Mouse (Mus musculus) neural tube, embryonic 14.5 days (tissue): Measurements from ENCODE around the gene Ccdc85c. TPM values are rescaled to one million over a fixed set of nuclear protein-coding genes. Genes with fewer than 3 reads are reported as not detected.
A peak's percentile ranks its signal among the peaks of the same experiment; 100 is the strongest.

Experiments used
- ATAC-seq: fragments of 200-750 bp; cut with Nextera tagmentation; 2 replicates; pipeline ENCODE4 v1.8.0; 2017; ENCODE audit warnings: low read depth, mild to moderate bottlenecking, moderate TSS enrichment, moderate library complexity
- H3K27ac ChIP-seq: fragments of 300-500 bp; sonication (generic); 2 replicates; pipeline ENCODE4 v1.5.1; 2014; ENCODE audit warnings: low read depth, mild to moderate bottlenecking, control low read depth, low read length, moderate library complexity, mixed read lengths
- H3K27me3 ChIP-seq: fragments of 300-500 bp; sonication (generic); 2 replicates; pipeline ENCODE4 v1.6.1; 2014; ENCODE audit warnings: low read length; ENCODE audit not compliant: control insufficient read depth, insufficient read depth
- H3K36me3 ChIP-seq: fragments of 300-500 bp; sonication (generic); 2 replicates; pipeline ENCODE4 v1.6.1; 2014; ENCODE audit warnings: low read length, mixed read lengths; ENCODE audit not compliant: control insufficient read depth, insufficient read depth
- H3K4me1 ChIP-seq: fragments of 300-500 bp; sonication (generic); 2 replicates; pipeline ENCODE4 v1.6.1; 2014; ENCODE audit warnings: low read length; ENCODE audit not compliant: control insufficient read depth, insufficient read depth
- H3K4me2 ChIP-seq: fragments of 300-500 bp; sonication (generic); 2 replicates; pipeline ENCODE4 v1.6.1; 2014; ENCODE audit warnings: mild to moderate bottlenecking, low read depth, low read length, control low read depth
- H3K4me3 ChIP-seq: fragments of 300-500 bp; sonication (generic); 2 replicates; pipeline ENCODE4 v1.5.1; 2014; ENCODE audit warnings: low read depth, low read length, control low read depth, mixed read lengths
- H3K9ac ChIP-seq: fragments of 300-500 bp; sonication (generic); replicated peaks from 2 replicates; pipeline ENCODE4 v1.6.1; 2014; ENCODE audit warnings: low read depth, mild to moderate bottlenecking, control low read depth, low read length, mixed read lengths
- H3K9me3 ChIP-seq: fragments of 300-500 bp; sonication (generic); 2 replicates; pipeline ENCODE4 v1.6.1; 2016; ENCODE audit warnings: low read length; ENCODE audit not compliant: control insufficient read depth
- WGBS: fragments of 180-500 bp; shearing (Covaris S2); extraction: QIAGEN DNeasy Blood & Tissue Kit; methylation state at CpG from one replicate; pipeline ENCODE4 v1.1.7; 2014; 5-methylcytosine and 5-hydroxymethylcytosine counted together
- polyA plus RNA-seq: library from polyadenylated mRNA; unstranded; fragments of >200 nt; fragmentation: Nextera tagmentation; extraction: Ambion mirVana; gene quantifications from 2 replicates; pipeline ENCODE4 v1.2.1, GENCODE M21; 2014

Gene Ccdc85c
- polyA plus RNA-seq, 1 experiment from 2014 or later: 17.3 TPM

GRCm38 (mm10) chr12:108240953-108241588 is 34.2 kb downstream of the Ccdc85c start:
- no peak overlapping the region for H3K4me3 ChIP-seq
- H3K27me3 ChIP-seq: no peaks in the 10 kb centered on the region
- H3K4me2 ChIP-seq: peak overlapping the region; percentile 34
- WGBS: 3% methylated on average over 21 of the region's 21 CpGs
- ATAC-seq: peak; percentile 74
- no peaks in the 10 kb centered on the region for H3K36me3 ChIP-seq
- peaks cover 78% of the 10 kb centered on the region for H3K4me1 ChIP-seq
- peak overlapping the region; percentile 86 for H3K27ac ChIP-seq
- no peaks in the 10 kb centered on the region for H3K9me3 ChIP-seq
- H3K9ac ChIP-seq: peak overlapping the region; percentile 37

DNA sequence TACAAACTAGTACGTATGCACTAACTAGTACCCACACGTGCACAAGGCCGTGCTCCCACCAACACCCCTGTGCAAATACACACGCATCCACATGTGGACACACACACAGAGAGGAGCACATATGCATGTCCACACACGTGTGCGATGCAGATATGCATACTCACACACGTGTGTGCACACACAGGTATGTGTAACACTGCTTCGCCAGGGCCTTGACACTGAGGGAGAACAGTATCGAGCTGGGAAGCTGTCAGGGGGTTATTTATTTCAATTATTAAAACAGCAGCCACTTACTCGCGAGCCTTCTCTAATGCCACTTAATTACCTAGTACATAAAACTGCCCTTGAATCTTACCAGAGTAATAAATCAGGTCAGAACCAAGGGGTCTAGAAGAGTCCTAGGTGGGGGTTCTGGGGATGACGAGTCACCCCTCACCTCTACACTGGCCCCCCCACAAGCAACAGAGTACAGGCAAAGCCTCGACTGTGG is 34.8 kb downstream of the Ccdc85c start:
- peak; percentile 36 for ATAC-seq
- Histone ChIP-seq H3K27ac (peak overlapping the region; percentile 86), H3K4me2 (peak overlapping the region; percentile 34), H3K4me3 (no peak overlapping the region), H3K27me3 (no peaks in the 10 kb centered on the region), H3K4me1 (peaks cover 78% of the 10 kb centered on the region), H3K9ac (no peak overlapping the region; the same call in 1 of the 2 replicates), H3K9me3 (no peaks in the 10 kb centered on the region), H3K36me3 (no peaks in the 10 kb centered on the region)
- 39% methylated on average over 13 of the region's 13 CpGs for WGBS

GRCm38 (mm10) chr12:108239441-108239840 is 35.8 kb downstream of the Ccdc85c start:
- 31% methylated on average over 5 of the region's 5 CpGs for WGBS
- Histone ChIP-seq H3K4me2 (no peak overlapping the region), H3K9ac (no peak overlapping the region), H3K4me1 (peaks cover 68% of the 10 kb centered on the region), H3K9me3 (no peaks in the 10 kb centered on the region), H3K36me3 (no peaks in the 10 kb centered on the region), H3K27ac (peak overlapping the region; percentile 28; the same call in 1 of the 2 replicates), H3K27me3 (no peaks in the 10 kb centered on the region), H3K4me3 (no peak overlapping the region)
- ATAC-seq: no peak

GRCm38 (mm10) chr12:108238395-108239035 is 36.7 kb downstream of the Ccdc85c start:
- WGBS: 72% methylated on average over 17 of the region's 17 CpGs
- peaks cover 59% of the 10 kb centered on the region for H3K4me1 ChIP-seq
- H3K4me3 ChIP-seq: no peak overlapping the region
- no peaks in the 10 kb centered on the region for H3K9me3 ChIP-seq
- no peak overlapping the region for H3K4me2 ChIP-seq
- H3K27me3 ChIP-seq: no peaks in the 10 kb centered on the region
- no peak overlapping the region for H3K9ac ChIP-seq
- no peaks in the 10 kb centered on the region for H3K36me3 ChIP-seq
- H3K27ac ChIP-seq: no peak overlapping the region
- no peak for ATAC-seq

DNA sequence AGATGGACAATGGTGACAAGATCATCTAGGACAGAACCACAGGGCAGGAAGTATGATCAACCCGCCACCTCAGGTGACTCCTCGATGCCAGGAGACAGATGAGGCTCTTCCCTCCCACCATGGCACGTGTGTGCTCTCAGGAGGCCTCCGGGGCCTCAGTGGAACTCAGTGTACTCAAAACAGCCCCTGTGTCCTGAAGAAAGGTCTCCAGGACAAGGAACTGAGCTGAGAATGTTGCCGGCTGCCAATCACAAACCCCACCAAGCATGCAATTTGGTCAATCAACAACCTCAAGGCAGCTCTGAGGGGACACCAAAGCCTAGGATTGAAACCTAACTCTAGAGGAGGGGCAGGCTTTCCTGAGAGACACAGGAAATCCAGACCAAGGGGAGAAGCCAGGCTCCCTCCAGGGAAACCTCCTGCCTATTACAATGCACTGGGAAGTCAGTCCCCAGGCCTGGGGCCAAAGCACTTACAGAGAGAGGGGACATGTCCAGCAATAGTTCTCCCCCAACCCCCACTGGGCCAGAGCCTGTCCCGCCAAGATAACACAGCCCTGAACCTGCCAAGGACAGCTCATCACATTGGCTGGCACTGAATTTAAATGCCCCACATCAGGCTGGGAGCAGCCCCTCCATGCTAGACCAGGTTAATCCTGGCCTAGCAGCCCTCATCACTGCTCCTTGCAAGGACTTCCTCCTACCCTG is 37.8 kb downstream of the Ccdc85c start:
- H3K27me3 ChIP-seq: no peaks in the 10 kb centered on the region
- no peak overlapping the region for H3K4me2 ChIP-seq
- H3K36me3 ChIP-seq: no peaks in the 10 kb centered on the region
- 79% methylated on average over 6 of the region's 6 CpGs for WGBS
- no peak overlapping the region for H3K27ac ChIP-seq
- H3K4me3 ChIP-seq: no peak overlapping the region
- H3K4me1 ChIP-seq: peaks cover 52% of the 10 kb centered on the region
- no peak for ATAC-seq
- no peaks in the 10 kb centered on the region for H3K9me3 ChIP-seq
- H3K9ac ChIP-seq: no peak overlapping the region

DNA sequence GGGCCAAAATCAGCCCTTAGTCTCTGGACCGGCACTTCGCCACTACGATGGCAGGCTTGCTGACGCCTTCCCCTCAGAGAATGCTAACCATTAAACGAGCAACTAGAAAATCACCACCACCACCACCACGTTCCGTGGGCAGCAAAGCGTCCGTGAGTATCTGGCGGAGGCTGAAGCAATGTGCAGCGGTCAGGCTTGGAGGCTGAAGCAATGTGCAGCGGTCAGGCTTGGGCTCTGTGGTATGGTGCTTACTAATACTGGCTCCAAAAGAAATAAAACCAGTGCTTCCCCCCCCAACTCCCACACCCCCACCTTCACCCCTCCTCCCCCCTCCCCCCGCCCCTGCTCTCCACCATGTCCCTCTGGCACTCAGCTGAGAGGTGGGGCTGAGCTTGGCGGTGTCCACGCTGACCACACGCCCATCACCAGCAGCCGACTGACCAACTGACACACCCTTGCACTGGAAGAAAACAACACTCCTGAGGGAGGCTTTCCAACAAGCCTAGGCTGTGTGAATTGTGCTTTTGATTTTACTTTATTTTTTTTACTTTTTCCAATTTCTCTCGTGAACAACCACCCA is 39.2 kb downstream of the Ccdc85c start:
- no peak overlapping the region for H3K27ac ChIP-seq
- H3K4me2 ChIP-seq: no peak overlapping the region
- H3K9ac ChIP-seq: no peak overlapping the region
- H3K9me3 ChIP-seq: no peaks in the 10 kb centered on the region
- ATAC-seq: no peak
- 60% methylated on average over 17 of the region's 18 CpGs for WGBS
- H3K4me1 ChIP-seq: peaks cover 43% of the 10 kb centered on the region
- no peak overlapping the region for H3K4me3 ChIP-seq
- no peaks in the 10 kb centered on the region for H3K36me3 ChIP-seq
- H3K27me3 ChIP-seq: no peaks in the 10 kb centered on the region

- Histone ChIP-seq H3K4me3 (no peak overlapping the region), H3K27ac (no peak overlapping the region), H3K9ac (no peak overlapping the region), H3K4me2 (no peak overlapping the region), H3K27me3 (no peaks in the 10 kb centered on the region), H3K36me3 (no peaks in the 10 kb centered on the region), H3K9me3 (no peaks in the 10 kb centered on the region), H3K4me1 (peaks cover 33% of the 10 kb centered on the region)
- no peak for ATAC-seq
- 75% methylated on average over 14 of the region's 14 CpGs for WGBS
Measured at GRCm38 (mm10) chr12:108234832-108235602, 40.2 kb downstream of the Ccdc85c start.

DNA sequence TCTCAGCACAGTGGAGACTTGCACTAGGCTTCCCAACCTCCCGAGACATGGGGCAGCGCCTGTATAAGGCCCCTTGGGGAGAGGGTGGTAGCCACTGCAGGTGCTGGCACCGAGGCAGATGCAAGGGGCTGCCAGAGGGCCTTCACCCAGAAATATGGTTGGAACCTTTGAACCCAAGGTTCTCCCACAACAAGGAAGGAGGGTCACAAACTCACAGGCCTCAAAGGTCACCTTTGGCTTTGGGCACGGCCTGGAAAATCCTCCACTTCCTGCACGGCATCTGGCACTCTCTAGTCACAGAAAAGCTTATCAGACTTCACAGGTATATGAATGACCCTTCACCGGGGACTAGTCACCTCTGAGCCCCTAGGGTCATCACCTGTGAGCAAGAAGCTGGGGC is 41.5 kb downstream of the Ccdc85c start:
- H3K4me3 ChIP-seq: no peak overlapping the region
- H3K27ac ChIP-seq: no peak overlapping the region
- no peak overlapping the region for H3K9ac ChIP-seq
- H3K36me3 ChIP-seq: no peaks in the 10 kb centered on the region
- no peak overlapping the region for H3K4me2 ChIP-seq
- H3K9me3 ChIP-seq: no peaks in the 10 kb centered on the region
- 93% methylated on average over 6 of the region's 6 CpGs for WGBS
- H3K4me1 ChIP-seq: peaks cover 20% of the 10 kb centered on the region
- no peaks in the 10 kb centered on the region for H3K27me3 ChIP-seq
- no peak for ATAC-seq
